Mouse (Mus musculus) heart, adult 2 months (tissue): Measurements from ENCODE around the gene Hoxa11.
A peak's percentile ranks its signal among the peaks of the same experiment; 100 is the strongest.

Experiments
- CTCF ChIP-seq: fragments of 200-600 bp; IDR thresholded peaks from 2 replicates; pipeline ENCODE4 v1.8.1; 2022; ENCODE audit warnings: antibody characterized with exemption, mild to moderate bottlenecking, moderate library complexity
- EP300 ChIP-seq: fragments of 200-500 bp; IDR thresholded peaks from 2 replicates; pipeline ENCODE4 v1.6.1; 2011; ENCODE audit warnings: low read depth, low read length, control low read depth; ENCODE audit not compliant: insufficient read depth
- POLR2A ChIP-seq: fragments of 200-500 bp; IDR thresholded peaks from 2 replicates; pipeline ENCODE4 v1.6.1; 2011; ENCODE audit warnings: mild to moderate bottlenecking, low read depth, low read length, control low read depth; ENCODE audit not compliant: insufficient read depth

DNA sequence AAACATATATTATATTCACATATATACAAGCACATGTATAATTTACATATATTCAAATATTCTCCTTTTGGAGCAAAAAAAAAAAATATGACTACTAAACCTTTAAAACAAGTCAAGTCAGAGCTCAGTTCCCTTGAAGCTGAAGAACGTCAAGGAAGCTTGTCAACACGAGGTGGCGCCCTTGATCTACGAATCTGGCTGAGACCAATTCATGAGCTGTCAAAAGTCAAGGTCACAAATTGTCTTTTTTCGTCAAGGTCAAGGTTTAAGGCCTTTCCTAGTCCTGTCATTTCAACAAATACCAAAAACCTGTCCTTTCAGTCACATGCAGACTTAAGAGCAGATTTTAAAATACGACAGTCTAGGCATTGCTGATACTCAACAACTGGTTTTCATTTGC is 11.3 kb upstream of the Hoxa11 start:
- 0 out of 2 replicates have a peak, but pooled peaks have one; percentile 64 for TF ChIP-seq EP300
- TF ChIP-seq CTCF = peak; percentile 93
- TF ChIP-seq POLR2A = no peak
